ENCODE assay signal across 11 mouse cellular contexts in the genomic region with DNA sequence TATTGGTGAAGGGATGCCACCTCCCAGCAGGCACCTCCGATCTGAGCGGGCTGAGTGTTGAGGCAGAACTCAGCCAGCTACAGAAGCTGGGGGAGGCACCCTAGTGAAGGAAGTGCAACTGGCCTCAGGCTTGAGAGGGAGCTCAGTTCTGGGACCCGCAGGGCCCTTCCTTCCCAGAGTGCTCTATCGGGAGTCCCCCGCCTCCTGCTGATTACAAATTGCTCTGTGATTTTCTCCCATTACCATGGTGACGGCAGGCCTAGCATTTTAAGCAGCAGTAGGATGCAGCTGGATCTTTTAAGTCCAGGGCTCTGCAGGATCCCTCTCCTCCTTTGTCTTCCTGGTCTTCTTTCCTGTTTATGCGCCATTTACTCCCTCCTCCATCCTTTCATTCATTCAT.
A peak's percentile ranks its signal among the peaks of the same experiment; 100 is the strongest.
DNase-seq lines count a peak whose midpoint lies in the region; ATAC-seq and TF ChIP-seq lines count a peak whose summit lies in the region.
"Had no signal": no experiment of that assay in that cellular context is flagged by ENCODE, and none has a peak within 500 bp of the region (broad histone marks: within the 10 kb centered on the region; RNA-seq: fewer than 3 reads in every experiment).

No protein-coding gene starts in this region.

- no peaks in the 10 kb centered on the region for H3K36me3 ChIP-seq in neural tube, embryonic 11.5 days (ENCODE audit: control insufficient read depth, insufficient read depth, low read length)
- H3K36me3 ChIP-seq in embryonic facial prominence, embryonic 10.5 days (replicated peaks) = no peaks in the 10 kb centered on the region
- no peaks in the 10 kb centered on the region for H3K36me3 ChIP-seq in hindbrain, embryonic 15.5 days
- H3K36me3 ChIP-seq: embryonic facial prominence, embryonic 13.5 days had no signal

- ATAC-seq in neural tube, embryonic 11.5 days (ENCODE audit: insufficient read depth, low FRiP score, low TSS enrichment) = peak; percentile 46
- peak; percentile 58; the same call in 1 of the 2 replicates for ATAC-seq in hindbrain, embryonic 15.5 days (ENCODE audit: low FRiP score, low read depth)

- no peak for TF ChIP-seq CTCF in olfactory bulb, adult 2 months (IDR thresholded peaks at IDR 0.05; ENCODE audit: insufficient read depth, low read depth, low read length)

- H3K27me3 ChIP-seq in neural tube, embryonic 11.5 days (ENCODE audit: control insufficient read depth, insufficient read depth, low read length) = no peaks in the 10 kb centered on the region
- peaks cover 44% of the 10 kb centered on the region for H3K27me3 ChIP-seq in embryonic facial prominence, embryonic 10.5 days (replicated peaks; ENCODE audit: low read depth, poor library complexity, severe bottlenecking)
- H3K27me3 ChIP-seq in hindbrain, embryonic 15.5 days = no peaks in the 10 kb centered on the region

- H3K4me2 ChIP-seq in neural tube, embryonic 11.5 days (ENCODE audit: low read depth) = no peak overlapping the region
- no peak overlapping the region for H3K4me2 ChIP-seq in hindbrain, embryonic 15.5 days
- H3K4me2 ChIP-seq: embryonic facial prominence, embryonic 13.5 days had no signal

- DNase-seq in neural tube, embryonic 11.5 days (ENCODE audit: low spot score) = peak; percentile 66
- no peak for DNase-seq in neural tube, embryonic 10.5 days (ENCODE audit: extremely low spot score, low spot score)
- DNase-seq in embryonic facial prominence, embryonic 10.5 days (ENCODE audit: low spot score) = peak; percentile 60
- DNase-seq in kidney, postnatal 4 days = no peak
- no peak for DNase-seq in T-cell, adult 2 months (ENCODE audit: low spot score)
- DNase-seq in spleen, postnatal 36 days (ENCODE audit: low spot score in 2 of 2) = no peak
- DNase-seq: adrenal gland, postnatal 25 days; kidney, adult 8-10 months had no signal

- H3K27ac ChIP-seq in neural tube, embryonic 11.5 days (ENCODE audit: low read depth, low read length) = peak overlapping the region; percentile 88
- peak overlapping the region; percentile 68 for H3K27ac ChIP-seq in embryonic facial prominence, embryonic 10.5 days (replicated peaks)
- peak overlapping the region; percentile 74 for H3K27ac ChIP-seq in hindbrain, embryonic 15.5 days (replicated peaks)
- H3K27ac ChIP-seq in olfactory bulb, adult 2 months (ENCODE audit: insufficient read depth, low read depth, low read length) = peak overlapping the region; percentile 76
- H3K27ac ChIP-seq: embryonic facial prominence, embryonic 13.5 days had no signal

- no peaks in the 10 kb centered on the region for H3K9me3 ChIP-seq in neural tube, embryonic 11.5 days (ENCODE audit: control insufficient read depth, low read length)
- H3K9me3 ChIP-seq in embryonic facial prominence, embryonic 10.5 days = no peaks in the 10 kb centered on the region
- H3K9me3 ChIP-seq in hindbrain, embryonic 15.5 days = no peaks in the 10 kb centered on the region
- H3K9me3 ChIP-seq: embryonic facial prominence, embryonic 13.5 days had no signal

- H3K9ac ChIP-seq in neural tube, embryonic 11.5 days (ENCODE audit: low read length) = no peak overlapping the region
- H3K9ac ChIP-seq in hindbrain, embryonic 15.5 days = no peak overlapping the region
- H3K9ac ChIP-seq: embryonic facial prominence, embryonic 13.5 days had no signal

- H3K4me1 ChIP-seq in neural tube, embryonic 11.5 days (ENCODE audit: control insufficient read depth, insufficient read depth, low read length) = peaks cover 46% of the 10 kb centered on the region
- H3K4me1 ChIP-seq in embryonic facial prominence, embryonic 10.5 days = peaks cover 62% of the 10 kb centered on the region
- H3K4me1 ChIP-seq in hindbrain, embryonic 15.5 days (replicated peaks) = peaks cover 44% of the 10 kb centered on the region
- H3K4me1 ChIP-seq in olfactory bulb, adult 2 months (ENCODE audit: control insufficient read depth, insufficient read depth, low read length) = peaks cover 54% of the 10 kb centered on the region

- no peak for TF ChIP-seq POLR2A in olfactory bulb, adult 2 months (IDR thresholded peaks at IDR 0.05; ENCODE audit: insufficient read depth, low read depth, low read length)

- WGBS in neural tube, embryonic 11.5 days = 19% methylated on average over 7 of the region's 7 CpGs
- 11% methylated on average over 7 of the region's 7 CpGs for WGBS in embryonic facial prominence, embryonic 10.5 days
- 4% methylated on average over 7 of the region's 7 CpGs for WGBS in hindbrain, embryonic 15.5 days
- 10% methylated on average over 7 of the region's 7 CpGs for whole genome bisulfite sequencing in olfactory bulb, adult 2 months

- H3K4me3 ChIP-seq in neural tube, embryonic 11.5 days (ENCODE audit: low read depth, low read length) = no peak overlapping the region
- no peak overlapping the region for H3K4me3 ChIP-seq in embryonic facial prominence, embryonic 10.5 days
- H3K4me3 ChIP-seq in hindbrain, embryonic 15.5 days = no peak overlapping the region
- H3K4me3 ChIP-seq in olfactory bulb, adult 2 months (ENCODE audit: insufficient read depth, low read depth, low read length) = no peak overlapping the region
- H3K4me3 ChIP-seq: embryonic facial prominence, embryonic 13.5 days had no signal

Comparison
In these comparisons a context has a peak if more than half of its experiments do, and no peak if none do; other contexts are left out.
1. DNase-seq: peak in neural tube, embryonic 11.5 days (single experiment) and embryonic facial prominence, embryonic 10.5 days (single experiment); none in neural tube, embryonic 10.5 days (single experiment), kidney, postnatal 4 days (0 of 2), T-cell, adult 2 months (single experiment) and spleen, postnatal 36 days (0 of 2).
2. Peak in every context shown above with its lines, with median percentiles within 50 percentile points of each other: H3K27ac ChIP-seq.